Comparison of ENCODE assay signal across 14 mouse cellular contexts in genomic region chr10:17075576-17075975, GRCm38 (mm10).
DNase-seq lines count a peak whose midpoint lies in the region; ATAC-seq lines count a peak whose summit lies in the region.
"Had no signal": no experiment of that assay in that cellular context is flagged by ENCODE, and none has a peak within 500 bp of the region (broad histone marks: within the 10 kb centered on the region; RNA-seq: fewer than 3 reads in every experiment).

No protein-coding gene starts in this region.

- H3K4me3 ChIP-seq in kidney, embryonic 15.5 days (replicated peaks), result no peak overlapping the region
- H3K4me3 ChIP-seq: liver, embryonic 13.5 days; neural tube, embryonic 13.5 days had no signal

- no peaks in the 10 kb centered on the region for H3K27me3 ChIP-seq in kidney, embryonic 15.5 days
- H3K27me3 ChIP-seq: liver, embryonic 13.5 days; neural tube, embryonic 13.5 days had no signal

- peak overlapping the region; percentile 38 for H3K27ac ChIP-seq in kidney, embryonic 15.5 days
- H3K27ac ChIP-seq: liver, embryonic 13.5 days; neural tube, embryonic 13.5 days had no signal

- DNase-seq in kidney, adult 11 months, result no peak
- DNase-seq in NIH3T3 (ENCODE audit: low read depth), result peak; percentile 76
- DNase-seq in embryo, embryonic 10.5 days (ENCODE audit: low spot score), result peak; percentile 53
- peak; percentile 29 for DNase-seq in large intestine, adult 2 months (ENCODE audit: low read depth, low spot score)
- DNase-seq in adrenal gland, postnatal 25 days, result no peak
- DNase-seq in gastrocnemius, postnatal 10 days, result no peak
- DNase-seq: cerebellum, adult 2 months; layer of hippocampus, adult 9-11 months; liver, embryonic 13.5 days; midbrain, embryonic 14.5 days; thymus, adult 2 months had no signal

- H3K4me2 ChIP-seq in kidney, embryonic 15.5 days, result no peak overlapping the region
- H3K4me2 ChIP-seq: liver, embryonic 13.5 days; neural tube, embryonic 13.5 days had no signal

- no peaks in the 10 kb centered on the region for H3K9me3 ChIP-seq in kidney, embryonic 15.5 days (replicated peaks)
- H3K9me3 ChIP-seq: liver, embryonic 13.5 days; neural tube, embryonic 13.5 days had no signal

- WGBS in kidney, embryonic 15.5 days, result 10% methylated on average over 2 of the region's 2 CpGs
- 16% methylated on average over 2 of the region's 2 CpGs for WGBS in large intestine, adult 2 months

- H3K9ac ChIP-seq in kidney, embryonic 15.5 days, result no peak overlapping the region
- H3K9ac ChIP-seq: liver, embryonic 13.5 days; neural tube, embryonic 13.5 days had no signal

- no peaks in the 10 kb centered on the region for H3K36me3 ChIP-seq in kidney, embryonic 15.5 days
- H3K36me3 ChIP-seq: liver, embryonic 13.5 days; neural tube, embryonic 13.5 days had no signal

- ATAC-seq in kidney, embryonic 15.5 days (replicated peaks; ENCODE audit: low FRiP score), result 0 out of 2 replicates have a peak, but pooled peaks have one; percentile 25
- no peak for ATAC-seq in erythroid progenitor cell, adult 5-6 weeks (replicated peaks; ENCODE audit: low FRiP score, poor library complexity, severe bottlenecking)

- peaks cover 6% of the 10 kb centered on the region for H3K4me1 ChIP-seq in kidney, embryonic 15.5 days
- H3K4me1 ChIP-seq: liver, embryonic 13.5 days had no signal

Comparison
In these comparisons a context has a peak if more than half of its experiments do, and no peak if none do; other contexts are left out.
1. DNase-seq: peak in NIH3T3 (single experiment), embryo, embryonic 10.5 days (single experiment) and large intestine, adult 2 months (single experiment); none in kidney, adult 11 months (single experiment), adrenal gland, postnatal 25 days (single experiment) and gastrocnemius, postnatal 10 days (single experiment).